Mouse (Mus musculus): ENCODE data around the gene Cyp24a1.

The Cyp24a1 gene

DNA sequence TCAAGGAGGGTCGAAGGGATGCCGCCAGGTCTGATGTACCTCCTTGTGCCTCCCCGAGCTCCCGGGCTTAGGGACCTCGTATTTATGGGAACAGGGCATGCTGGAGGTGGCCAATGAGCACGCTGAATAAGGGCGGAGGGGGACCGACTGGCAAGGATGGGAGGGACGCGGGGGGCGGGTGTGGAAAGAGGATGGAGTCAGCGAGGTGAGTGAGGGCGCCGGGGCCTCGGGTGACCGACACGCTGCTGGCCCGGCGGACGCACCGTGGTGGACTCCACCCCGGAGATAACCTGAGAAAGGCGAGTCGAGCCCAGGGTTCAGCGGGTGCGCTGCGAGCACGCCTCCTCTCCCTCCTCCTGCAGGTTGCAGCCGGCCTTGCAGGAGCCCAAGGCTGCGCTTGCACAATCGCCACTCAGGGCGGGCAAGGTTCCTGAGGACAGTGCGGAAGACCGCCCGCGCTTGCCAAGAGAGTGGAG, at the start of gene Cyp24a1:
Cyp24a1 (minus strand) TSS at position 55 of the 476 bp plus-strand sequence.
- DNase-seq (ENCODE audit: low read depth): peak; percentile 24

- DNase-seq (ENCODE audit: low read depth): no peak
Observed at GRCm38 (mm10) chr2:170545745-170546144, 48.8 kb upstream of the Cyp24a1 start.

DNA sequence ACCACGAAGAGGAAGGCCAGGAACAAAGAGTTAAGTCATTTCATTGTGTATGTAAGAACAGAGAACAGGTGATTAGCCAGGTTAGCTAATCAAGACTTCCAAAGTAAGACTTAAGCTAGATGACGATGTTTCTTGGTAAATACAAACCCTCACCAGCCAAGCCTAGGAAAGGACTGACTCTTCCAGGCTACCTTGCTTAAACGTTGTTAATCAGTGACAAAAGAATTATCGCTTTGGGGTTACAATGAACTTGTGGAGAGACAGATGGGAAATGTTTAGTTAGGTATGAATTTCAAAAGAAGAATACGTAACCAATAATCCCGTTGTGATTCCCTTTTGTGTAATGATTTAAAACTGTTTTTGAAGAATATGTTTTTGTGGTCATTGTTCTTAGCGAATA, 48.0 kb upstream of the Cyp24a1 start:
- DNase-seq (ENCODE audit: low read depth): no peak

GRCm38 (mm10) chr2:170544159-170544558, 47.2 kb upstream of the Cyp24a1 start:
- DNase-seq (ENCODE audit: low read depth): no peak

GRCm38 (mm10) chr2:170543625-170544024, 46.7 kb upstream of the Cyp24a1 start:
- DNase-seq (ENCODE audit: low read depth): no peak

DNA sequence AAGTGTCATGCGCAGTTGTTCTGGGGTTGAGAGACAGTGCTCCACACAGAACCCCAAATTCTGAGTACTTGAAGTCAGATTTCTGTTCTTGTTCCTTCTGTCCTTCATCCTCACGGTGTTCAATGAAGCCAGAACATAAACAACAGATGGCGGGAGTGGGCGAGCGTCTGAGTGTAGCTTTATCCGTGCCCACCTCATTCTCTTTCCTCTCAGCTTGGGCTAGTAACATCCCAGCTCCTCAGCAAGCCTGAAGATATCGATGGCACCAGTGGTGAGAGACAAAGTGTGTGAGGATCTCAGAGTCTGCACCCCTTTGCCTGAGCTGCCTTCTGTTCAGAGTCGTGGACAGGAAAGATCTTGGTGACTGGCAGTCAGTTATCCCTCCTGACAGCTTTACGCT, 42.3 kb upstream of the Cyp24a1 start:
- no peak for DNase-seq (ENCODE audit: low read depth)

GRCm38 (mm10) chr2:170535841-170536240, 38.9 kb upstream of the Cyp24a1 start:
- no peak for DNase-seq (ENCODE audit: low read depth)

GRCm38 (mm10) chr2:170534803-170535174, 37.8 kb upstream of the Cyp24a1 start:
- no peak for DNase-seq (ENCODE audit: low read depth)

- no peak for DNase-seq (ENCODE audit: low read depth)
Observed at GRCm38 (mm10) chr2:170534116-170534802, 37.3 kb upstream of the Cyp24a1 start.

- DNase-seq (ENCODE audit: low read depth): no peak
Observed at GRCm38 (mm10) chr2:170530256-170530655, 33.3 kb upstream of the Cyp24a1 start.

- no peak for DNase-seq (ENCODE audit: low read depth)
Observed at GRCm38 (mm10) chr2:170529766-170530165, 32.8 kb upstream of the Cyp24a1 start.

- DNase-seq (ENCODE audit: low read depth): no peak
Observed at GRCm38 (mm10) chr2:170528061-170528460, 31.1 kb upstream of the Cyp24a1 start.

DNA sequence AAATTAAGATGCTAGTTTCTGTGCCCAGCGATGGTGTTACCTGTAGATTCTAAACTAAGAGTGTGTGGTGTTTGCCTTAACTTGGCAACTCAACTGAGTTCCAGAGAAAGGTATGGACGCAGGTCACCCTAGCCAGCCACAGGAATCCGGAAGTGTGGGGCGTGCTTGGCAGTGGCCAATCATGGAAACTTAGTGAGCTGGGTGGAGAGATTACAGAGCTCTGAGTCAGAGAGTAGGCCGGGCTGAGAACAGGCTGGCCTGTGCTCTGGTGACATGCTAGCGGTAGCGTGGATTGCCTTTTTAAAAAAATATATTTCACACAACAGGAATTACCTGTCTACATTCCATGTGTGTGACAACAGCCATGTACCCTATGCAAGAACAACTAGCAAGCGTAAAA, 29.6 kb upstream of the Cyp24a1 start:
- peak; percentile 70 for DNase-seq (ENCODE audit: low read depth)

GRCm38 (mm10) chr2:170520321-170520971, 23.5 kb upstream of the Cyp24a1 start:
- peak; percentile 75 for DNase-seq (ENCODE audit: low read depth)

DNA sequence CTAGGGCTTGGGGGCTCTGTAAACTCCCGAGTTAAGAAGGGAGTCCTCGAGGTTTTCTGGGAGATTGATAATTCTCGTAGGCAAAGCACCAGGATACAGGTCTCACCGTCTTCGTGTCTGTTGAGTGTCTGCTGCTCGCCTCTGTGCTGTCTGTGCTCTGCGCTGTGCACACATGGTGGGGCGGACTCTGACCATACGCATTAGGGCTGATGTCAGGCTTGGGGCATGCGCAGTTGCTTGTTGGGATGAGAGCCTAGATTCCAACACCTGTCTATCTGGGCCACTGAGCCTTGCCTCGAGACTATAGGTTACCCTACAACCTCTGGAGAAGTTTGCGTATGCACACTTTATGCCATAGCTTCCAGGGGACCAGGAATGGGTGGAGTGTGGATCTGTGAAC, 16.8 kb upstream of the Cyp24a1 start:
- DNase-seq (ENCODE audit: low read depth): no peak

- DNase-seq (ENCODE audit: low read depth): peak; percentile 97
Observed at GRCm38 (mm10) chr2:170511073-170511891, 14.3 kb upstream of the Cyp24a1 start.

DNA sequence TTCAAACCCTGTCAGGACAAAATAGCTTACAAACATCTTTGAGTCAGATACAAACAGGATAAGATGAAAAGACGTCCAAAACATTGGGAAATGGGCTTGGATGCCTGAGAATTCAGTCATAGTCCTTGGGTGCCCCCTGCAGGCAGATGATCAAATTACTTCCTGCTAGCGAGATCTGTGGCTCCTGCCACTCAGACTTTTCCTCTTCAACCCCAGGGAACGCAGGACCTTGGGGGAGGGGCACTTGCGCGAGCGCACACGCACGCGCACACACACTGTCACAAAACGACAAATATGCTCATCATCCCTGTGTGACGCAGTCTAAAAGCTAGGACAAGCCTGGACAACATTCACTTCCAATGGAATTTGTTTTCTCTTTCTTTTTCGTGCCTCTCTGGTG, 11.9 kb upstream of the Cyp24a1 start:
- DNase-seq (ENCODE audit: low read depth): peak; percentile 94

GRCm38 (mm10) chr2:170507734-170508133, 10.8 kb upstream of the Cyp24a1 start:
- peak; percentile 91 for DNase-seq (ENCODE audit: low read depth)

DNA sequence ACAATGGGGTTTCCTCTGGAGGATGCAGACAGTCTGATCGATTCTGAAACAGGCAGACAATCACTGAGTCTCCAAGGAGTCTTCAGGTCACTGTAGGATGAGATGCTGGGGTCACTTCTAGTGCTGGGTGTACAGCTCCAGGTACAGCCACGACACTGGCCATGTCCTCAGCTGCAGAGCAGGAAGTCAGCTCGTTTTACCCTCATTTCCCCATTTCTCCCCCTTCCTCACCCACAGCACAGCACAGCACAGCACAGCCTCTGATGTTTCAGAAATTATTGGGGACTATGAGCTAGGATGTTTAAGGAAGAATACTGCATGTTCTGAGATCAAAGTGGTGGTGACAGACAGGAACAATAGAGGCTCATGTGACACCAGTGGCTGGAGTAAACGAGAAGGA, 7.0 kb upstream of the Cyp24a1 start:
- DNase-seq (ENCODE audit: low read depth): no peak

GRCm38 (mm10) chr2:170503343-170503742, 6.4 kb upstream of the Cyp24a1 start:
- DNase-seq (ENCODE audit: low read depth): peak; percentile 61

DNA sequence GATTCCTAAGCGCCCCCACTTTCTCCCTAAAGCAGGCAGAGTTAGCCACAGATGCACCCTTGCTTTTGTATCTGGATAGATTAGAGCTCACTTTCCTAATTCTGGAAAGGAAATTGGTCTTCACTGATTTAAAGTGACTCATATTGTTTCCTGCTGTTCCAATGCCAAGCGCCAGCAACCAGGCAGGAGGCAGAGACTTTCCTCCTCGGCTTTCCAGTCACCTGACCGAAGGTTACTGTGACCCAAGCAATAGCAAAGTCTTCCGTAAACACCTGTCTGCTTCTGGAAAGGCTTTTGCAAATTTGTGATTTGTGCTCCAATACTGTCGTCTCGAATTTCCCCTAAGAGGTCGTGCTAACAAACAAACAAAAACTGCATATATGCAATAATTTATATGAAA, 1.1 kb upstream of the Cyp24a1 start:
- no peak for DNase-seq (ENCODE audit: low read depth)

DNA sequence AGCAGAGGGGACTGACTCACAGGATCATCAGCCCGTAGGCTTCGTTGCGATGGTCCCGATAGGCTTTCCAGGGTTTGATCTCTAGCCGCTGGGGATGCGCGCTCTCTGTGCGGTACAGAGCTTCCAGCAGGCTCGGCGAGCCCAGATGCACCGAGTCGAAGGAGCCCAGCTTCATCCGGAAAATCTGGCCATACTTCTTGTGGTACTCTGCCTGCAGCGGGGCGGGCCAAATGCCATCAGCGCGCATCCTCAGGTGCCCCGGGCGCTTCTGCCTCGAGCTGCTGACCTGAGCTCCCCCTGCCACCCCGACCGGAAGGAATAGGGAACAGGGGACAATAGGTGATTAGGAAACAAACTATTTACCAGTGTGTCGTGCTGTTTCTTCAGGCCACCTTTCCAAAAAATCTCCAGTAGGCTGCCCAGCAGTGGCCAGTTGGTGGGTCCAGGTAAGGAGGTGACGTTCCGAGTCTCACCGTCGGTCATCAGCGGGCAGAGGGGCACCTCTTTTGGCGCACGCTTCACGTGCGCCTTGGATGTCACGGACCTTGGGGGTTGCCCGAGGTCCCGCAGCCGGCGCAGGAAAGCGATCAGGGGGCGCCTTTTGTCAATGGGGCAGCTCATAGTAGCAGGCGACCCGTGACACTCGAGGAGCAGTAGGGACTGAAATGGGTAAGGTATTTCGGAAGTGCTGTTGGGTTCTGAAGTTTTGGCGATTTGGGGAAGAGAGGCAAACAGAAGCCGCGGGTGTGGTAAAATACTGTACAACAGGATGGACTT, 603 bp downstream of the Cyp24a1 start, which contains the start of gene Pfdn4:
Pfdn4 (plus strand) TSS at position 275 of the 777 bp plus-strand sequence.
- DNase-seq (ENCODE audit: low read depth): no peak
